Mouse (Mus musculus) lung, postnatal 10 days (tissue): ENCODE results near the gene Os9.
A peak's percentile ranks its signal among the peaks of the same experiment; 100 is the strongest.

ENCODE experiments used
- DNase-seq: peaks from one replicate; pipeline ENCODE4 v3.0.0; 2021

Gene Os9

GRCm38 (mm10) chr10:127114408-127114807 lies 6.5 kb downstream of the Os9 start:
- no peak for DNase-seq

- no peak for DNase-seq
Observed at GRCm38 (mm10) chr10:127111001-127111887, 9.7 kb downstream of the Os9 start.

DNA sequence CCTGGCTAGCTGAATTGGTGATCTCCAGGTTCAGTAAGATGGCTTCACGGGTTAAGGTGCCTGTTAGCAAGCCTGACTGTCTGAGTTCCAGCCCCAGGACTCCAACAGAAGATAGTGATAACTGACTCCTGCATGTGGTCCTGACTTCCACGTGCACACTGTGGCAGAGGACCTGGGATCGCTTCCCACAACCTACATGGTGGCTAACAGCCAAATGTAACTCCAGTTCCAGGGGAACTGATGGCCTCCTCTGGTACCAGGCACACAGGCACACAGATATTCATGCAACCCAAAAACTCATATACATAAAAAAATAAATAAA lies 12.7 kb downstream of the Os9 start:
- DNase-seq: no peak

DNA sequence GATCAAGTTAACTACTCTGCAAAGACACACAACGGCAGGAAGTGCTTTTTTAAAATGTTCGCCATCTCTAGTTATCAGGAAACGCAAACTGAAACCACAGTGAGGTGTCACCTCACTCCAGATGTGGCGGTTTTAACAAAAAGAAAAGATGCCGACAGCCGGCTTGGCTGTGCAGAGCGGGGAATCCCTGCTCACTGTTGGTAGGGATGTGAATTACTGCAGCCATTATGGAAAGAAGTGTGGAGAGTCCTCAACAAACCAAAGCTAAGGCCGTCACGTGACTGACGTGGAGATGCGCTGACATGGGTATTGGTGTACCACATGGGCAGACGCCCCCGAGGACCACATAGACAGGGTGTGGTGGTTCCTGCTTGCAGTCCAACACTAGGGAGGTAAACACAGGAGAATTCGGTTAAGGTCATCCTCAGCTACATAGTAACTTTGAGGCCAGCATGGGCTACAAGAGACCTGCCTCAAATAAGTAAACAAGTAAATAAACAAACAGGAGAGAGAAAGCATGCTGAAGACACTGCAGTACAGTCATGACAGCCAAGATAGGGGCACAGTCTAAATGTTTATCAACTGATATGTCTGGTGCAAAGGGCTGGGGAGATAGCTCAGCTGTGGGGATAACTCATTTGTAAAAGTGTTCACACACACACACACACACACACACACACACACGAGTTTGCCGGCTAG lies 13.2 kb downstream of the Os9 start:
- no peak for DNase-seq

GRCm38 (mm10) chr10:127103631-127104030 lies 17.3 kb downstream of the Os9 start:
- no peak for DNase-seq

GRCm38 (mm10) chr10:127101151-127101550 lies 19.8 kb downstream of the Os9 start:
- DNase-seq: no peak

GRCm38 (mm10) chr10:127100414-127100813 lies 20.5 kb downstream of the Os9 start:
- DNase-seq: no peak

DNA sequence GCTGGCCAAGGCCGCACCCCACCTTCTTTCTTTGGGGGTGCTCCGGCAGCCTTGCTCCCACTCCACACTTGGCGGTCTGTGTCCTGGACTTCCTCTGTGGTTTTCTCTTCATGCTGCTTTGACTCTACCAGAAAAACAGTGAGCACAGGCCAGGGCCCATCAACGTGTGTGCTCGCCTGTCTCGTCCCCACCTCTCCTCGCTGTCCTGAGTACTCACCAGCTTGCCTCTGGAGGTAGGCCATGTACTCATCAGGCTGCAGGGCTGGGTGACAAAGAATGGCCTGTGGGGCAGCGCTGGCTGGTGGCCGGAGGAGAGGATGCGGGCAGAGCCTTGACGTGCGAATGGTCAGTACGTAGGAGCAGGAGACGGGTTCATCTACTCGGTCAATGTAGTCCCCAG lies 21.1 kb downstream of the Os9 start:
- no peak for DNase-seq

DNA sequence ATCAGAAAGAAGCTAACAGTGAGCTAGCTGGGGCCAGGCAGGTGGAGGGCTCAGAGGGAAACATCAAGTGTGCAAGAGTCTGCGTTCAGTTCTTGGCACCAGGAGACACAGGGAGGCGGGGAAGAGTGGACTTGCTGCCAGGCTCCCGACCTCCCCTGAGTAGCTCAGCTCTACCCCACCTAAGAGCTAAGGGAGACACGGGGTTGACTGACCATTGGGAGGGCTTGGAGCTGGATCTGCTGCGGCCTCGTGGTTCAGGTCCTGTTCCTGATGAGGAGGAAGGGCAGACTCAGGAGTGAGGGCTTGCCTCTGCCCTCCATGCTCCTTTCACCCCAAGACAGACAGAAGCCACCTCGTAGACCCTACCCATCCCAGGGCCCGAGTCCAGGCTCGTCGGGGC lies 21.7 kb downstream of the Os9 start:
- DNase-seq: no peak

- no peak for DNase-seq
Observed at GRCm38 (mm10) chr10:127098514-127098913, 22.4 kb downstream of the Os9 start.

DNA sequence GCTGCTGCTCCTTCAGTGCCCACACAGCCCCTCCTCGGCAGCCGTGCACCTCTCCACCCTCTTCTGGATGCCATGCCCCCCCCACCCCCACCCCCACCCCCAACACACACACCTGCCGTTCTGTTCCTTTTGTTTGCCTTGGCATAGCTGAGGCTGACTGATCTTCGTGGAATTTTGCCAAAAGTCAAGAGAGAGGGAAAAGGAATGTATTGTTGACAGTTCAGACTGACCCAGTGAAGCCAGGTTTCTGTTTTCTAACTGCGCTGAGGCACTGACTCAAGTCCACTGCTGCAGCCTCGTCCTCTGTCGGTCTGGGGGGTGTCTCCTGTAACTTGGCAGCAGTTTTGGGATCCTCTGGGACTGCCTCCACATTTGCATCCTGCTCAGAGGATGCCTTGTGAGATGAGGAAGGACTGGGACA lies 26.5 kb downstream of the Os9 start:
- DNase-seq: peak; percentile 68

- DNase-seq: no peak
Observed at GRCm38 (mm10) chr10:127092742-127093141, 28.2 kb downstream of the Os9 start.

DNA sequence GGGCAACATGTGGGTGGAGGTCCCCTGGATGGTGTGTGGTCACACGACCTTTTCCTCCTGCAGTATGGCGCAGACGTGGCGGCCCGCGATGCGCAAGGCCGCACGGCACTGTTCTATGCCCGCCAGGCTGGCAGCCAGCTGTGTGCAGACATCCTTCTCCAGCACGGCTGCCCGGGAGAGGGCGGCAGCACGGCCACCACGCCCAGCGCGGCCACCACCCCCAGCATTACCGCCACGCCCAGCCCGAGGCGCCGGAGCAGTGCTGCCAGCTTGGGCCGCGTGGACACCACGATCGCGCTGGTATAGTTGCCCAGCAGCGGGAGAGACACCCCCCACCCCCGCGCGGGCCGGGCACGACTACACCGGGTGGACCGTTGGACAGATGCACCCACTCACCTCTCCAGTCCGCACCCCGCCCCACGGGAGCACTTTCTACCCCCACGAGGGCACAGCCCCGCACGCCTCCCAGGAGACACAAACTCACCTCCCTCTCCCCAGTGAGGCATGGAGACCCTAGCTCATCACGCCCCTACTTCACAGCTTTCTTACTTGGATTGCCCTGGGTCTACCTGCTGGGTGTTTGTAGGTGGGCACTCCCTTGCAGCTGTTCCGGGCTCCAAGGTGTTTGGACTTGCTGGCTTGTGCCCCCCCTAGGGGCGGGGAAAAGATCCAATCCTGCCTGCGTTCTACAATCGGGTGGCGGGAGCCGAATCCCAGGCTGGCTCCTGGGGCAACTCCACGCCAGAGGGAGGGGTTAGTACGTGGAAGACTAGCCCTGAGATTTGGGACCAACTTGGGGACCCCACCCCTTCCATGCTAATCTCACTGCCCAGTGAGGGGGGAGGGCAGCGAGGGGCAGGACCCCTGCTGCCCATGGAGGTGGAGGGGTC lies 29.2 kb downstream of the Os9 start:
- peak; percentile 56 for DNase-seq

- peak; percentile 75 for DNase-seq
Observed at GRCm38 (mm10) chr10:127090560-127091411, 30.1 kb downstream of the Os9 start.

- no peak for DNase-seq
Observed at GRCm38 (mm10) chr10:127085633-127086032, 35.3 kb downstream of the Os9 start.

DNA sequence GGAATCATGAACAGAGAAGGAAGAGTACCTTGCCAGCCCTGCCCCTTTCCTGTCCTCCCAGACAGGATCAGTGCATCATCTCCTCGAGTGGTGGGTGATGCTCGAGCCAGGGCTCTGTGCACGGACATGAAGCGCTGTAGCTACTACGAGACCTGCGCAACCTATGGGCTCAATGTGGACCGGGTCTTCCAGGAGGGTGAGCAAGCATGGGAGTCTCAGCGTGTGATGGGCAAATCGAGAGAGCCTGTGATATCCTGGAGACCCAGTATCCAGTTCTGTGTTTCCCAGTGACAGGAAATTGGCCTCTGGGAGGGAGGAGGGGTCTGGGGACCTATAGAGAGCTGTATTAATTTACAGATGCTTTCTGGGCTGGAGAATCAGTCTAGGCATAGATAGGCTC lies 35.9 kb downstream of the Os9 start:
- no peak for DNase-seq

- no peak for DNase-seq
Observed at GRCm38 (mm10) chr10:127083915-127084306, 37.0 kb downstream of the Os9 start.

- DNase-seq: no peak
Observed at GRCm38 (mm10) chr10:127083292-127083914, 37.5 kb downstream of the Os9 start.

- DNase-seq: no peak
Observed at GRCm38 (mm10) chr10:127081996-127082620, 38.8 kb downstream of the Os9 start.

DNA sequence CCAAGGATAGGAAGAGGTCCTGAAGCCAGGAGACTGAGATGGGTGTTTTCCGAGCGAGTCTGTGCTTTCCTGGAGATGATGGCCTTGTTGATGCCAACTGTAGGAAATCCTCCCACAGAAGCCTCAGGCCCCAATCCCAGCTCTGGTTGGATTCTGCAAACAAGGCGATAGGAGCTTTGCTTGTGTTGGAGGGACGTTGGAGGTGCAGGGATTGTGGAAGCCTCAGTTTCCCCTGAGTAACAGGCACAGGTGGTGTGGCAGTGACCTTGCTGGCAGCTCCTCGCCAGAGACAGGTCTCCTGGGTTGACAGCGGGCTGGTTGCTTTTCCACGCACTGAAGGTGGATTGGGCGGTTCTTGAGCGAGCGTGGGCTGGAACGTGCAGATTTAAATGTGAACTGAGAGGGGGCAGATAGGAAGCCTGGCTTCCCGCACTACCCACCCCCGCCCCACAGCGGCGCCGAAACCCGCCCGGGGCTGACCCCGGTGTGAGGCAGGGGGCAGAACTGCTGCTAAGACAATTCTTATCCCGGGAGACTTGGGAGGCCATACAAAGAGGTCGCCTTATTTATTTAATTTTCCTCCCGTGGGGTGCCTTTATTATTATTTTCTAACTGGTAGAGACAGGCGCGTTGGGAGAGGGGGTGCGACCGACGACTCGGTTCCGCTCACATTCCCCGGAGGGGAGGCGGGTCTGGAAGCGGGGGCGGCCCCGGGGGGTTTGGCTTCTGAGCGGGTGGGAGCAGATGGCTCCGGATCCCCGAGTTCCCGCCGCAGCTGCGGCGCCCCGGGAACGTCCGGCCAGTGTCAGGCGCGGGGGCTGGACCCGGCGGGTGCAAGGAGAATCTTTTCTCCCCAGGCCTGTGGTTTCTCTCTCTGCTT lies 39.8 kb downstream of the Os9 start:
- no peak for DNase-seq
